Mouse (Mus musculus) lung, embryonic 16.5 days (tissue): Measurements from ENCODE around the gene Prr14. TPM values are rescaled to one million over a fixed set of nuclear protein-coding genes. Genes with fewer than 3 reads are reported as not detected.

Experiments
- ATAC-seq: fragments of 200-750 bp; cut with Nextera tagmentation; 2 replicates; pipeline ENCODE4 v1.8.0; 2017; ENCODE audit warnings: low read depth, mild to moderate bottlenecking, moderate library complexity
- H3K27ac ChIP-seq: fragments of 300-500 bp; sonication (generic); 2 replicates; pipeline ENCODE4 v1.5.1; 2014; ENCODE audit warnings: mild to moderate bottlenecking, control low read depth, low read length
- H3K27me3 ChIP-seq: fragments of 300-500 bp; sonication (generic); 2 replicates; pipeline ENCODE4 v1.6.1; 2014; ENCODE audit warnings: low read depth, low read length, mixed read lengths; ENCODE audit not compliant: control insufficient read depth, insufficient read depth
- H3K36me3 ChIP-seq: fragments of 300-500 bp; sonication (generic); 2 replicates; pipeline ENCODE4 v1.6.1; 2014; ENCODE audit warnings: low read length; ENCODE audit not compliant: control insufficient read depth, insufficient read depth
- H3K4me1 ChIP-seq: fragments of 300-500 bp; sonication (generic); replicated peaks from 2 replicates; pipeline ENCODE4 v1.6.1; 2014; ENCODE audit warnings: low read length, mixed read lengths; ENCODE audit not compliant: control insufficient read depth, insufficient read depth
- H3K4me2 ChIP-seq: fragments of 300-500 bp; sonication (generic); 2 replicates; pipeline ENCODE4 v1.6.1; 2014; ENCODE audit warnings: low read depth, low read length, control low read depth
- H3K4me3 ChIP-seq: fragments of 300-500 bp; sonication (generic); 2 replicates; pipeline ENCODE4 v1.5.1; 2014; ENCODE audit warnings: mild to moderate bottlenecking, low read length, control low read depth
- H3K9ac ChIP-seq: fragments of 300-500 bp; sonication (generic); 2 replicates; pipeline ENCODE4 v1.6.1; 2014; ENCODE audit warnings: low read length, control low read depth
- H3K9me3 ChIP-seq: fragments of 300-500 bp; sonication (generic); 2 replicates; pipeline ENCODE4 v1.6.1; 2016; ENCODE audit warnings: low read length; ENCODE audit not compliant: control insufficient read depth
- WGBS: fragments of 180-500 bp; shearing (Covaris S2); extraction: QIAGEN DNeasy Blood & Tissue Kit; methylation state at CpG from one replicate; pipeline ENCODE4 v1.1.7; 2014; 5-methylcytosine and 5-hydroxymethylcytosine counted together
- polyA plus RNA-seq: library from polyadenylated mRNA; unstranded; fragments of >200 nt; fragmentation: Nextera tagmentation; extraction: Ambion mirVana; gene quantifications from 2 replicates; pipeline ENCODE4 v1.2.1, GENCODE M21; 2015

The Prr14 gene
- polyA plus RNA-seq, 1 experiment from 2014 or later, result 43.3 TPM

DNA sequence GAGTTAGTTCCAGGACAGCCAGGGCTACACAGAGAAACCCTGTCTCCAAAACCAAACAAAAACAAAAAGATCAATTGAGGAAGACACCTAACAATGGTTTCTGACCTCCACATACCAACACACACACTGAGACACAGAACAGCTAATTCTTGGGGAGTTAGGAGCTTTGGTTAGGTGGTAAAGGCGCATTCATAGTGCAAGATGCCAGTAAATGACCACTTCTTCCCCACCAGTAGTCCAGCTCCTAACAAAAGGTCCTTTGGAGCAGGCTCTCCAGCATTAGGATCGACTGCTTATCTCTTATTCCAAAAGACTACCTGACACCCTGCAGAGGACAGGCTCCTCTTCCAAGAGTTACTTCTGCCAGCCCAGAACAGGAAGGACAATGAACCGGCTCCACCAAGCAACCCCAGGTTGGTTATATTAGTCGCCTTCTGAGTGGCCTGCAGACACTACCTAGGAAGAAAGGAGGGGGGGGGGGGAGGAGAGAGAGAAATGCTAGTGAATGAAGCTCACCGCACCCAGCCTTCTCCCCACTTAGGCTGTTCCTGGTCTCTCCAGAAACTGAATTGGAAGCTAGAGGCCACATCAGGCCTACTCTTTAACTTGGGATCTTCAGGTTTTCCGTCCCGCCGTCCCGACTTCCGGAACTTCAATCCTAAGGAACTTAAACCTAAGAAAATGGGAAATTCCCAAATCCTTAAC lies 10.8 kb downstream of the Prr14 start:
- Histone ChIP-seq H3K4me2 (peak overlapping the region; percentile 93), H3K4me1 (peaks cover 16% of the 10 kb centered on the region), H3K9me3 (no peaks in the 10 kb centered on the region), H3K9ac (peak overlapping the region; percentile 91), H3K36me3 (peaks cover 16% of the 10 kb centered on the region), H3K27me3 (no peaks in the 10 kb centered on the region), H3K4me3 (peak overlapping the region; percentile 72), H3K27ac (peak overlapping the region; percentile 99)
- 6% methylated on average over 10 of the region's 10 CpGs for WGBS
- peak; percentile 13; the same call in 1 of the 2 replicates for ATAC-seq

- Histone ChIP-seq H3K9me3 (no peaks in the 10 kb centered on the region), H3K27me3 (no peaks in the 10 kb centered on the region), H3K27ac (peak overlapping the region; percentile 99), H3K4me3 (peak overlapping the region; percentile 72), H3K9ac (peak overlapping the region; percentile 91), H3K36me3 (peaks cover 23% of the 10 kb centered on the region), H3K4me2 (peak overlapping the region; percentile 93), H3K4me1 (peaks cover 16% of the 10 kb centered on the region)
- peak; percentile 95 for ATAC-seq
- under 1% methylated on average over 46 of the region's 46 CpGs for WGBS
Observed at GRCm38 (mm10) chr7:127470743-127471645, 11.6 kb downstream of the Prr14 start.

GRCm38 (mm10) chr7:127471646-127472010 lies 12.2 kb downstream of the Prr14 start:
- H3K4me2 ChIP-seq, result peak overlapping the region; percentile 93
- peak overlapping the region; percentile 99 for H3K27ac ChIP-seq
- H3K4me1 ChIP-seq, result peaks cover 16% of the 10 kb centered on the region
- H3K27me3 ChIP-seq, result no peaks in the 10 kb centered on the region
- peak overlapping the region; percentile 72 for H3K4me3 ChIP-seq
- ATAC-seq, result no peak
- no peaks in the 10 kb centered on the region for H3K9me3 ChIP-seq
- 0% methylated on average over 23 of the region's 25 CpGs for WGBS
- H3K36me3 ChIP-seq, result peaks cover 29% of the 10 kb centered on the region
- peak overlapping the region; percentile 91 for H3K9ac ChIP-seq

GRCm38 (mm10) chr7:127472060-127472459 lies 12.6 kb downstream of the Prr14 start:
- Histone ChIP-seq H3K4me2 (peak overlapping the region; percentile 93), H3K4me3 (peak overlapping the region; percentile 72), H3K9ac (peak overlapping the region; percentile 91), H3K27ac (peak overlapping the region; percentile 99), H3K27me3 (no peaks in the 10 kb centered on the region), H3K4me1 (peaks cover 20% of the 10 kb centered on the region), H3K36me3 (peaks cover 29% of the 10 kb centered on the region), H3K9me3 (no peaks in the 10 kb centered on the region)
- under 1% methylated on average over 7 of the region's 7 CpGs for WGBS
- no peak for ATAC-seq

DNA sequence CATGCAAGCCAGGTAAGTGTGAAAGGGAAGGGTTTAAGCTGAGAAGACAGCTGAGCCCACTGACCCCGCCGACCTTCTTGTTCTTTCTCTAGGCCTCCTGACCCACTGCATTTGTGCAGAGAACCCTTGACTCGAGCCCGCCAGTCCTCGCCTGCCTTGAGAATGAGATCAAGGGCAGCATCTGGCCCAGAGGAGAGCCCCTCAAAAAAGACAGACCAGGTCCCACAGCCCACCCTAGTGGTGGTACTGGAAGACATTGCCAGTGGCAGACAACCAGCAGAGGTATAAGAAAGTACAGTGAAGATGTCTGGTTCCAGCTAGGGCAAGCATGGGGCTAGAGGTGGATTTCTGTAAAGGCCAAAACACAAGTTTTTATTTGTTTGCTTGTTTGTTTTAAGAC lies 14.3 kb downstream of the Prr14 start:
- no peak for ATAC-seq
- H3K27ac ChIP-seq, result no peak overlapping the region
- peaks cover 23% of the 10 kb centered on the region for H3K4me1 ChIP-seq

GRCm38 (mm10) chr7:127474378-127475070 lies 15.1 kb downstream of the Prr14 start:
- Histone ChIP-seq H3K27ac (no peak overlapping the region), H3K36me3 (peaks cover 25% of the 10 kb centered on the region), H3K9me3 (no peaks in the 10 kb centered on the region), H3K4me2 (no peak overlapping the region), H3K4me1 (peaks cover 22% of the 10 kb centered on the region), H3K9ac (no peak overlapping the region), H3K4me3 (no peak overlapping the region), H3K27me3 (no peaks in the 10 kb centered on the region)
- no peak for ATAC-seq
- WGBS, result 75% methylated on average over 6 of the region's 6 CpGs

More for the DNA sequence above, 14.3 kb downstream of the Prr14 start:
- H3K9ac ChIP-seq, result no peak overlapping the region
- 76% methylated on average over 5 of the region's 5 CpGs for WGBS
- peaks cover 25% of the 10 kb centered on the region for H3K36me3 ChIP-seq
- H3K9me3 ChIP-seq, result no peaks in the 10 kb centered on the region
- no peak overlapping the region for H3K4me2 ChIP-seq
- no peaks in the 10 kb centered on the region for H3K27me3 ChIP-seq
- H3K4me3 ChIP-seq, result no peak overlapping the region

DNA sequence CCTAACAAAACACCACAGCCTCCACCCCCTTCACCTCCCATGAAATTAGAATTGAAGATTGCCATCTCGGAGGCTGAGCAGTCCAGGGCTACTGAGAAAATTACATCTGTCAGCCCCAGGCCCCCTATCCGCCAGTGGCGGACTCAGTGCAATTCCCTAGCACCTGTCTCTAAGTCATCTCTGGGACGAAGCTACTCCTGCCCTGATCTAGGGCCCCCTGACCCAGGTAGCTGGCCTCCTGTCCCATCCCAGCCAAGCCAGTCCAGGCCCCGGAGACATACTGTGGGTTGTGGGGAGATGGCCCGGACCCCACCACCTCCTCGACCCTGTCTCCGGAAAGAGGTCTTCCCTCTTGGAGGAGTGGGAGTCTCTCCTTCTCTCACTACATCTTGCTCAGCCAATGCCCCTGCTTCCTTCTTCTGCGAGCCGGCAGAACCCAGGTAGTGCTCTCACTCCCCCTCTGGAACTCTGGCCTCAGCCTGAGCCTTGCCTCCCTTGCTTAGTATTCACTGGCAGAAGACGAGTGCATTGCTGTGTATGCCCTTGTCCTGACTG lies 15.9 kb downstream of the Prr14 start:
- peaks cover 23% of the 10 kb centered on the region for H3K4me1 ChIP-seq
- no peaks in the 10 kb centered on the region for H3K27me3 ChIP-seq
- H3K4me2 ChIP-seq, result no peak overlapping the region
- no peaks in the 10 kb centered on the region for H3K9me3 ChIP-seq
- 87% methylated on average over 11 of the region's 11 CpGs for WGBS
- ATAC-seq, result no peak
- H3K36me3 ChIP-seq, result peaks cover 25% of the 10 kb centered on the region
- no peak overlapping the region for H3K27ac ChIP-seq
- H3K4me3 ChIP-seq, result no peak overlapping the region
- H3K9ac ChIP-seq, result no peak overlapping the region

- H3K27me3 ChIP-seq, result no peaks in the 10 kb centered on the region
- no peak overlapping the region for H3K4me2 ChIP-seq
- no peak overlapping the region for H3K9ac ChIP-seq
- no peak overlapping the region for H3K27ac ChIP-seq
- no peak overlapping the region for H3K4me3 ChIP-seq
- H3K9me3 ChIP-seq, result no peaks in the 10 kb centered on the region
- peaks cover 25% of the 10 kb centered on the region for H3K36me3 ChIP-seq
- 93% methylated on average over 11 of the region's 11 CpGs for WGBS
- no peak for ATAC-seq
- peaks cover 30% of the 10 kb centered on the region for H3K4me1 ChIP-seq
Observed at GRCm38 (mm10) chr7:127476336-127476735, 16.9 kb downstream of the Prr14 start.
